Mouse (Mus musculus) olfactory bulb, adult 2 months (tissue): ENCODE measurements around the gene Tnk2.

Source experiments
- CTCF ChIP-seq: fragments of 200-500 bp; IDR thresholded peaks from 2 replicates; pipeline ENCODE4 v1.5.1; 2012; ENCODE audit warnings: low read depth, mild to moderate bottlenecking, low read length, moderate library complexity; ENCODE audit not compliant: insufficient read depth
- POLR2A ChIP-seq: fragments of 200-500 bp; IDR thresholded peaks from 2 replicates; pipeline ENCODE4 v1.6.1; 2012; ENCODE audit warnings: mild to moderate bottlenecking, low read depth, low read length, moderate library complexity; ENCODE audit not compliant: insufficient read depth

GRCm38 (mm10) chr16:32670354-32671124 is 26.9 kb downstream of the Tnk2 start:
- TF ChIP-seq CTCF (no peak), POLR2A (no peak)
